ENCODE assay signal across 27 mouse cellular contexts in genomic region chr15:98065881-98066280, GRCm38 (mm10). TPM values are rescaled to one million over a fixed set of nuclear protein-coding genes. Genes with fewer than 3 reads are reported as not detected.
DNase-seq lines count a peak whose midpoint lies in the region; ATAC-seq and TF ChIP-seq lines count a peak whose summit lies in the region.
"Had no signal": no experiment of that assay in that cellular context is flagged by ENCODE, and none has a peak within 500 bp of the region (broad histone marks: within the 10 kb centered on the region; RNA-seq: fewer than 3 reads in every experiment).

No protein-coding gene starts in this region.

- intact Hi-C loops in gastrocnemius, adult 2 months (cut with DNase I): no loop called here

- no peaks in the 10 kb centered on the region for H3K9me3 ChIP-seq in midbrain, postnatal 0 days (ENCODE audit: low read length)
- H3K9me3 ChIP-seq: embryonic facial prominence, embryonic 12.5 days; forebrain, embryonic 12.5 days; hindbrain, embryonic 12.5 days; kidney, embryonic 15.5 days; limb, embryonic 13.5 days; liver, embryonic 12.5 days; midbrain, embryonic 10.5 days; neural tube, embryonic 15.5 days; stomach, embryonic 15.5 days had no signal

- peaks cover 37% of the 10 kb centered on the region for H3K36me3 ChIP-seq in midbrain, postnatal 0 days (ENCODE audit: insufficient read depth, low read length)

- H3K4me1 ChIP-seq in midbrain, postnatal 0 days (ENCODE audit: insufficient read depth, low read length): no peaks in the 10 kb centered on the region
- H3K4me1 ChIP-seq: embryonic facial prominence, embryonic 12.5 days; forebrain, embryonic 12.5 days; hindbrain, embryonic 12.5 days; kidney, embryonic 15.5 days; limb, embryonic 13.5 days; liver, embryonic 12.5 days; midbrain, embryonic 10.5 days; neural tube, embryonic 15.5 days; stomach, embryonic 15.5 days had no signal

- no peak for TF ChIP-seq CTCF in gastrocnemius, adult 2 months (IDR thresholded peaks at IDR 0.05)
- TF ChIP-seq CTCF in midbrain, postnatal 0 days (IDR thresholded peaks at IDR 0.05): no peak

- no peak overlapping the region for H3K9ac ChIP-seq in midbrain, postnatal 0 days (replicated peaks; ENCODE audit: low read length, poor library complexity, severe bottlenecking)
- H3K9ac ChIP-seq: embryonic facial prominence, embryonic 12.5 days; forebrain, embryonic 12.5 days; hindbrain, embryonic 12.5 days; kidney, embryonic 15.5 days; limb, embryonic 13.5 days; liver, embryonic 12.5 days; neural tube, embryonic 15.5 days; stomach, embryonic 15.5 days had no signal

- no peak overlapping the region for H3K4me2 ChIP-seq in midbrain, postnatal 0 days (ENCODE audit: low read depth, low read length, poor library complexity, severe bottlenecking)
- H3K4me2 ChIP-seq: embryonic facial prominence, embryonic 12.5 days; forebrain, embryonic 12.5 days; hindbrain, embryonic 12.5 days; kidney, embryonic 15.5 days; limb, embryonic 13.5 days; liver, embryonic 12.5 days; neural tube, embryonic 15.5 days; stomach, embryonic 15.5 days had no signal

- ATAC-seq in midbrain, postnatal 0 days (ENCODE audit: low FRiP score): no peak
- ATAC-seq: liver, embryonic 12.5 days; Patski had no signal

- H3K4me3 ChIP-seq in gastrocnemius, adult 2 months: no peak overlapping the region
- no peak overlapping the region for H3K4me3 ChIP-seq in midbrain, postnatal 0 days (ENCODE audit: low read depth, low read length)
- H3K4me3 ChIP-seq: embryonic facial prominence, embryonic 12.5 days; forebrain, embryonic 12.5 days; heart, adult 2 months; hindbrain, embryonic 12.5 days; kidney, embryonic 15.5 days; limb, embryonic 13.5 days; liver, embryonic 12.5 days; midbrain, embryonic 10.5 days; neural tube, embryonic 15.5 days; stomach, embryonic 15.5 days had no signal

- WGBS in midbrain, postnatal 0 days: 90% methylated on average over 5 of the region's 5 CpGs

- H3K27ac ChIP-seq in gastrocnemius, adult 2 months: no peak overlapping the region
- no peak overlapping the region for H3K27ac ChIP-seq in midbrain, postnatal 0 days (ENCODE audit: low read depth, low read length)
- H3K27ac ChIP-seq: embryonic facial prominence, embryonic 12.5 days; forebrain, embryonic 12.5 days; heart, adult 2 months; hindbrain, embryonic 12.5 days; kidney, embryonic 15.5 days; limb, embryonic 13.5 days; liver, embryonic 12.5 days; midbrain, embryonic 10.5 days; neural tube, embryonic 15.5 days; stomach, embryonic 15.5 days had no signal

- peak; percentile 55 for DNase-seq in gastrocnemius, adult 2 months
- DNase-seq in gastrocnemius, postnatal 4 days (ENCODE audit: low spot score in 2 of 2): no peak
- DNase-seq in thymus, postnatal 14 days: peak; percentile 18
- DNase-seq in thymus, adult 18-20 months: no peak
- peak; percentile 69 for DNase-seq in adrenal gland, postnatal 25 days
- DNase-seq in midbrain, postnatal 0 days (ENCODE audit: low spot score): no peak
- DNase-seq in cerebellum, postnatal 4 days (ENCODE audit: low spot score in 2 of 2): no peak
- DNase-seq: cerebellum, adult 9-11 months; gastrocnemius, postnatal 14 days; heart, adult 2 months; kidney, adult 11 months; kidney, postnatal 36 days; layer of hippocampus, postnatal 36 days; lung, adult 18-20 months; lung, postnatal 10 days; retina, postnatal 1 day; right cerebral cortex, postnatal 4 days had no signal

- no peaks in the 10 kb centered on the region for H3K27me3 ChIP-seq in midbrain, postnatal 0 days (ENCODE audit: insufficient read depth, low read length)
- H3K27me3 ChIP-seq: embryonic facial prominence, embryonic 12.5 days; forebrain, embryonic 12.5 days; hindbrain, embryonic 12.5 days; kidney, embryonic 15.5 days; limb, embryonic 13.5 days; liver, embryonic 12.5 days; neural tube, embryonic 15.5 days; Patski; stomach, embryonic 15.5 days had no signal

RNA-seq across cellular contexts. Expression of gene Pfkm, which starts 26.5 kb away (rescaled TPM):
- total RNA-seq in gastrocnemius, adult 2 months (2021): 1,000 to 10,000 TPM; 2,669 to 2,908 TPM
- total RNA-seq in gastrocnemius, postnatal 4 days (2021): 100 to 1,000 TPM; 776 to 786 TPM
- total RNA-seq in adrenal gland, postnatal 25 days (2021): 47.7 and 82.8 TPM in 2 replicates
- total RNA-seq in midbrain, postnatal 0 days (2014; rRNA removed): 96.2 and 102 TPM in 2 replicates
- polyA plus RNA-seq in midbrain, postnatal 0 days (2015; fragmentation: Nextera tagmentation; extraction: Ambion mirVana): 89.9 and 96.4 TPM in 2 replicates

RNA-seq across cellular contexts. Expression of gene Senp1, which starts 27.7 kb away (rescaled TPM):
- total RNA-seq in gastrocnemius, adult 2 months (2021): 1 to 10 TPM; 7.4 to 8.5 TPM
- total RNA-seq in gastrocnemius, postnatal 4 days (2021): 10 to 100 TPM; 17.7 to 21.7 TPM
- total RNA-seq in adrenal gland, postnatal 25 days (2021): 19.8 and 20.8 TPM in 2 replicates
- 17.4 and 18.2 TPM in 2 replicates for total RNA-seq in midbrain, postnatal 0 days (2014; rRNA removed)
- 12.1 and 12.4 TPM in 2 replicates for polyA plus RNA-seq in midbrain, postnatal 0 days (2015; fragmentation: Nextera tagmentation; extraction: Ambion mirVana)

Comparison
In these comparisons a context has a peak if more than half of its experiments do, and no peak if none do; other contexts are left out.
1. DNase-seq: peak in gastrocnemius, adult 2 months (single experiment), thymus, postnatal 14 days (single experiment) and adrenal gland, postnatal 25 days (single experiment); none in gastrocnemius, postnatal 4 days (0 of 2), thymus, adult 18-20 months (0 of 2), midbrain, postnatal 0 days (single experiment) and cerebellum, postnatal 4 days (0 of 2).